8 mouse cellular contexts compared by ENCODE assay signal in genomic region chr8:105297511-105298192, GRCm38 (mm10). TPM values are rescaled to one million over a fixed set of nuclear protein-coding genes. Genes with fewer than 3 reads are reported as not detected.
DNase-seq lines count a peak whose midpoint lies in the region; ATAC-seq lines count a peak whose summit lies in the region.

E2f4 (plus strand) TSS chr8:105297663.

- peak within 1 kb of the TSS; percentile 92 for H3K4me2 ChIP-seq in forebrain, embryonic 14.5 days (ENCODE audit: low read length)
- peak within 1 kb of the TSS; percentile 90 for H3K4me2 ChIP-seq in neural tube, embryonic 15.5 days

- no peaks in the 10 kb centered on the region for H3K27me3 ChIP-seq in forebrain, embryonic 14.5 days (replicated peaks; ENCODE audit: control insufficient read depth, insufficient read depth, low read length)
- no peaks in the 10 kb centered on the region; the same call in 1 of the 2 replicates for H3K27me3 ChIP-seq in neural tube, embryonic 15.5 days (replicated peaks)

- intact Hi-C loops in heart, postnatal 14 days (cut with DNase I), result loop anchor here (2.0 kb wide), 1 partner anchor 27 kb away; no protein-coding TSS in a partner anchor

- no peaks in the 10 kb centered on the region for H3K9me3 ChIP-seq in forebrain, embryonic 14.5 days (replicated peaks; ENCODE audit: control insufficient read depth, low read length)
- no peaks in the 10 kb centered on the region for H3K9me3 ChIP-seq in neural tube, embryonic 15.5 days (replicated peaks)

- peaks cover 41% of the 10 kb centered on the region for H3K36me3 ChIP-seq in forebrain, embryonic 14.5 days (ENCODE audit: control insufficient read depth, insufficient read depth, low read length)
- H3K36me3 ChIP-seq in neural tube, embryonic 15.5 days, result peaks cover 37% of the 10 kb centered on the region

- peak within 1 kb of the TSS; percentile 36; the same call in 1 of the 2 replicates for H3K27ac ChIP-seq in forebrain, embryonic 14.5 days (ENCODE audit: low read depth, low read length)
- peak within 1 kb of the TSS; percentile 71 for H3K27ac ChIP-seq in neural tube, embryonic 15.5 days (replicated peaks)

- under 1% methylated on average over 58 of the region's 58 CpGs for WGBS in forebrain, embryonic 14.5 days
- under 1% methylated on average over 57 of the region's 58 CpGs for WGBS in neural tube, embryonic 15.5 days

- peak within 1 kb of the TSS; percentile 97 for H3K4me3 ChIP-seq in forebrain, embryonic 14.5 days (ENCODE audit: low read depth, low read length)
- H3K4me3 ChIP-seq in neural tube, embryonic 15.5 days (replicated peaks), result peak within 1 kb of the TSS; percentile 75

- H3K9ac ChIP-seq in forebrain, embryonic 14.5 days (ENCODE audit: low read length), result peak within 1 kb of the TSS; percentile 91
- H3K9ac ChIP-seq in neural tube, embryonic 15.5 days (replicated peaks), result peak within 1 kb of the TSS; percentile 82

- peak; percentile 74 for ATAC-seq in cerebellum, adult (ENCODE audit: insufficient number of reproducible peaks, low FRiP score, low TSS enrichment)
- ATAC-seq in forebrain, embryonic 14.5 days, result peak; percentile 95
- ATAC-seq in neural tube, embryonic 15.5 days (ENCODE audit: low FRiP score), result peak; percentile 89

- peaks cover 15% of the 10 kb centered on the region for H3K4me1 ChIP-seq in forebrain, embryonic 14.5 days (ENCODE audit: control insufficient read depth, insufficient read depth, low read length)
- peaks cover 26% of the 10 kb centered on the region for H3K4me1 ChIP-seq in neural tube, embryonic 15.5 days

- peak; percentile 94 for DNase-seq in ES-CJ7 (ENCODE audit: low read depth, low spot score)
- DNase-seq in forebrain, embryonic 14.5 days (ENCODE audit: low spot score), result peak; percentile 96
- DNase-seq in heart, postnatal 14 days, result peak; percentile 92 to 93
- DNase-seq in layer of hippocampus, adult 11-12 months (ENCODE audit: low spot score), result peak; percentile 93
- DNase-seq in lung, adult 18-20 months, result peak; percentile 93 to 95
- DNase-seq in testis, postnatal 14 days (ENCODE audit: low spot score), result peak; percentile 93

RNA-seq across cellular contexts. Expression of gene E2f4, which starts in this region (rescaled TPM):
- polyA plus RNA-seq in forebrain, embryonic 14.5 days (2014; fragmentation: Nextera tagmentation; extraction: Ambion mirVana), result 50.8 and 51.9 TPM in 2 replicates
- 10 to 100 TPM; 21.9 to 24.8 TPM for total RNA-seq in heart, postnatal 14 days (2021)
- 41.6 and 61.6 TPM in 2 replicates for polyA plus RNA-seq in neural tube, embryonic 15.5 days (2015; fragmentation: Nextera tagmentation; extraction: Ambion mirVana)

Comparison
In these comparisons a context has a peak if more than half of its experiments do, and no peak if none do; other contexts are left out.
1. Peak in every context shown above with its lines: DNase-seq, ATAC-seq, H3K4me3 ChIP-seq and H3K27ac ChIP-seq.